Mouse (Mus musculus): Measurements from ENCODE around the gene Kcnh7.

DNA sequence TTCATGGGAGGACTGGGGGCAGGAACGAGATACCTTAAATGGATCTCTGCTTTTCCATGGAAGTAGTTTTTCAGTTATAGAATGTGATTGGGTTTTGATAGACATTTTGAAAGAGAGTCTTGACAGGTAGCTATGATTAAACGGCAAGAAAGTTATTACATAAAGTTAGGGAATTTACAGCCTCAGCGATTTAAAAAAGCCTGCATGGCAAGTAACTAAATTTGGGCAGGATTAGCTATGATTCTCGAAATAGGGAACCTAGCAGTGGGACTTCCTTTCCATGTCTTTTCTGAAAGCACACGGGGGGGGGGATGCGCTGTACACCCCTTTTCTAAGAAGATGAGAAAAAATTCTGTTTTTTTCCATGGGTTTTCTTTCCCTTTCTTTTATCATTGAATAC lies 466.8 kb downstream of the Kcnh7 start:
- TF ChIP-seq GATA1 (IDR thresholded peaks at IDR 0.05; ENCODE audit: borderline replicate concordance, low read length), result no peak
- no peak for TF ChIP-seq FLI1 (IDR thresholded peaks at IDR 0.05; ENCODE audit: low read length)
